Mouse (Mus musculus) adrenal gland, postnatal 14 days (tissue): ENCODE measurements at regions not wholly inside any gene's neighbourhood (a gene's known extent, or its start where the extent isn't known, plus 50 kb on each side); places are given as distances from the start of the nearest gene placed in this dataset.
"Not testable (repeated sequence)": the region's sequence is repeated elsewhere in the genome, so short reads cannot be mapped to it uniquely, and the experiment has no call there.

Source experiments
- DNase-seq: peaks from one replicate; pipeline ENCODE4 v3.0.0; 2021; ENCODE audit warnings: mixed read lengths

- not testable (repeated sequence) for DNase-seq
Measured at GRCm38 (mm10) chr1:14688041-14688440, 1405.1 kb downstream of the 4930444P10Rik start.

- DNase-seq = no peak
Measured at GRCm38 (mm10) chr1:14686172-14686571, 1407.0 kb downstream of the 4930444P10Rik start.

GRCm38 (mm10) chr1:14680443-14680842 is 1412.7 kb downstream of the 4930444P10Rik start:
- no peak for DNase-seq

- DNase-seq = no peak
Measured at GRCm38 (mm10) chr1:14672393-14672999, 1420.6 kb downstream of the 4930444P10Rik start.

- no peak for DNase-seq
Measured at GRCm38 (mm10) chr1:14662706-14663312, 1430.3 kb downstream of the 4930444P10Rik start.

GRCm38 (mm10) chr1:14661854-14662253 is 1431.3 kb downstream of the 4930444P10Rik start:
- no peak for DNase-seq

GRCm38 (mm10) chr1:14650346-14650745 is 1442.8 kb downstream of the 4930444P10Rik start:
- no peak for DNase-seq

- peak; percentile 9 for DNase-seq
Measured at GRCm38 (mm10) chr1:14635642-14636263, 1457.4 kb downstream of the 4930444P10Rik start.

GRCm38 (mm10) chr1:14631994-14632393 is 1461.1 kb downstream of the 4930444P10Rik start:
- no peak for DNase-seq

- no peak for DNase-seq
Measured at GRCm38 (mm10) chr1:14627204-14627603, 1465.9 kb downstream of the 4930444P10Rik start.

GRCm38 (mm10) chr1:14626685-14627084 is 1466.4 kb downstream of the 4930444P10Rik start:
- no peak for DNase-seq

- DNase-seq = no peak
Measured at GRCm38 (mm10) chr1:14620922-14621430, 1472.1 kb downstream of the 4930444P10Rik start.

GRCm38 (mm10) chr1:14613232-14613894 is 1479.8 kb downstream of the 4930444P10Rik start:
- no peak for DNase-seq

GRCm38 (mm10) chr1:14609054-14609453 is 1484.1 kb downstream of the 4930444P10Rik start:
- no peak for DNase-seq

GRCm38 (mm10) chr1:14595961-14596360 is 1497.2 kb downstream of the 4930444P10Rik start:
- DNase-seq = no peak

GRCm38 (mm10) chr1:14589905-14590304 is 1503.2 kb downstream of the 4930444P10Rik start:
- no peak for DNase-seq

- no peak for DNase-seq
Measured at GRCm38 (mm10) chr1:14579376-14579775, 1513.7 kb downstream of the 4930444P10Rik start.

- no peak for DNase-seq
Measured at GRCm38 (mm10) chr1:14576263-14576662, 1516.9 kb downstream of the 4930444P10Rik start.

GRCm38 (mm10) chr1:14570562-14570981 is 1522.6 kb downstream of the 4930444P10Rik start:
- DNase-seq = no peak

GRCm38 (mm10) chr1:14570113-14570512 is 1523.0 kb downstream of the 4930444P10Rik start:
- no peak for DNase-seq

GRCm38 (mm10) chr1:14567006-14567405 is 1526.1 kb downstream of the 4930444P10Rik start:
- DNase-seq = no peak

GRCm38 (mm10) chr1:14566386-14566785 is 1526.7 kb downstream of the 4930444P10Rik start:
- no peak for DNase-seq
